Mouse (Mus musculus): Measurements from ENCODE around the gene Pctp.

Gene Pctp

GRCm38 (mm10) chr11:89977746-89978352 lies 24.8 kb downstream of the Pctp start:
- DNase-seq (ENCODE audit: low spot score) = no peak

- no peak for DNase-seq (ENCODE audit: low spot score)
Observed at GRCm38 (mm10) chr11:89976361-89976760, 26.3 kb downstream of the Pctp start.

GRCm38 (mm10) chr11:89971296-89971695 lies 31.4 kb downstream of the Pctp start:
- DNase-seq (ENCODE audit: low spot score) = no peak

GRCm38 (mm10) chr11:89970726-89971125 lies 32.0 kb downstream of the Pctp start:
- no peak for DNase-seq (ENCODE audit: low spot score)

GRCm38 (mm10) chr11:89969131-89969530 lies 33.6 kb downstream of the Pctp start:
- no peak for DNase-seq (ENCODE audit: low spot score)

- DNase-seq (ENCODE audit: low spot score) = no peak
Observed at GRCm38 (mm10) chr11:89950691-89951270, 51.9 kb downstream of the Pctp start.

GRCm38 (mm10) chr11:89947806-89948205 lies 54.9 kb downstream of the Pctp start:
- no peak for DNase-seq (ENCODE audit: low spot score)

- DNase-seq (ENCODE audit: low spot score) = no peak
Observed at GRCm38 (mm10) chr11:89945159-89945558, 57.5 kb downstream of the Pctp start.

DNA sequence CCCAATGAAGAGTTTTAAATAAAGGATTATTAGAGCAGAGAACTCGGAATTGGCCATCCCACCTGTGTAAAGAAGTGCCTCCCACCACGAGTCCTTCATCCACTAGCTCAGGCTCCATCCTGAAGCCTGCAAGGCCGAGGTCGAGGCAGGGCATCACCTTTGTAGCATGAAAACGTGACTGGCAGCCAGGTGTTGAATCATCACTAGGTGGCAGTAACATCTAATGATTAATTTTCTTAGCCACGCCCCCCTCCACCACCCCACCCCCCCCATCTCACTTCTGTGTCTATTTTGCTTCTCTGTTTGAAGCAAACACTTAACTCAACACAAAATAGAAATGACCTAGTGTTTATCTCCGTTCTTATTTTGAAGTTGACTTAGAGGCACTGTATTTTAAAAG lies 65.5 kb downstream of the Pctp start:
- DNase-seq (ENCODE audit: low spot score) = no peak

Data from urinary bladder, postnatal 10 days (tissue).